Mouse (Mus musculus) lung, embryonic 15.5 days (tissue): ENCODE data around the gene Map7d3. TPM values are rescaled to one million over a fixed set of nuclear protein-coding genes. Genes with fewer than 3 reads are reported as not detected.

Experiments
- ATAC-seq: fragments of 200-750 bp; cut with Nextera tagmentation; 2 replicates; pipeline ENCODE4 v1.8.0; 2017; ENCODE audit warnings: moderate number of reproducible peaks, borderline replicate concordance; ENCODE audit not compliant: low FRiP score, low TSS enrichment; ENCODE audit errors: extremely low read depth
- H3K27ac ChIP-seq: fragments of 300-500 bp; sonication (generic); 2 replicates; pipeline ENCODE4 v1.5.1; 2015; ENCODE audit warnings: moderate library complexity, mild to moderate bottlenecking, inconsistent platforms
- H3K27me3 ChIP-seq: fragments of 300-500 bp; sonication (generic); 2 replicates; pipeline ENCODE4 v1.6.1; 2015; ENCODE audit warnings: inconsistent platforms
- H3K36me3 ChIP-seq: fragments of 300-500 bp; sonication (generic); 2 replicates; pipeline ENCODE4 v1.6.1; 2015; ENCODE audit warnings: inconsistent platforms
- H3K4me1 ChIP-seq: fragments of 300-500 bp; sonication (generic); 2 replicates; pipeline ENCODE4 v1.6.1; 2015; ENCODE audit warnings: inconsistent platforms
- H3K4me2 ChIP-seq: fragments of 300-500 bp; sonication (generic); 2 replicates; pipeline ENCODE4 v1.6.1; 2015; ENCODE audit warnings: inconsistent platforms, mild to moderate bottlenecking, moderate library complexity
- H3K4me3 ChIP-seq: fragments of 300-500 bp; sonication (generic); 2 replicates; pipeline ENCODE4 v1.5.1; 2015; ENCODE audit warnings: mild to moderate bottlenecking, inconsistent platforms
- H3K9ac ChIP-seq: fragments of 300-500 bp; sonication (generic); 2 replicates; pipeline ENCODE4 v1.6.1; 2015; ENCODE audit warnings: inconsistent platforms
- H3K9me3 ChIP-seq: fragments of 300-500 bp; sonication (generic); 2 replicates; pipeline ENCODE4 v1.6.1; 2016; ENCODE audit warnings: inconsistent platforms
- WGBS: fragments of 180-500 bp; shearing (Covaris S2); methylation state at CpG from one replicate; pipeline ENCODE4 v1.1.7; 2015; 5-methylcytosine and 5-hydroxymethylcytosine counted together
- polyA plus RNA-seq: library from polyadenylated mRNA; unstranded; fragments of >200 nt; fragmentation: Nextera tagmentation; extraction: Ambion mirVana; gene quantifications from 2 replicates; pipeline ENCODE4 v1.2.1, GENCODE M21; 2015

Gene Map7d3
- polyA plus RNA-seq, 1 experiment from 2014 or later: 2.5 TPM

- Histone ChIP-seq H3K36me3 (no peaks in the 10 kb centered on the region), H3K9ac (no peak overlapping the region), H3K4me3 (no peak overlapping the region), H3K27me3 (no peaks in the 10 kb centered on the region), H3K27ac (peak overlapping the region; percentile 33; the same call in 1 of the 2 replicates), H3K4me1 (no peaks in the 10 kb centered on the region), H3K9me3 (no peaks in the 10 kb centered on the region), H3K4me2 (no peak overlapping the region)
- no peak; the same call in 1 of the 2 replicates for ATAC-seq
Measured at GRCm38 (mm10) chrX:56769838-56770237, 52.3 kb downstream of the Map7d3 start.

- Histone ChIP-seq H3K4me1 (no peaks in the 10 kb centered on the region), H3K27ac (no peak overlapping the region), H3K4me2 (no peak overlapping the region), H3K36me3 (no peaks in the 10 kb centered on the region), H3K9me3 (no peaks in the 10 kb centered on the region), H3K4me3 (no peak overlapping the region), H3K9ac (no peak overlapping the region), H3K27me3 (no peaks in the 10 kb centered on the region)
- ATAC-seq: no peak
- WGBS: 72% methylated on average over 3 of the region's 3 CpGs
Measured at GRCm38 (mm10) chrX:56760257-56760760, 61.8 kb downstream of the Map7d3 start.

GRCm38 (mm10) chrX:56756352-56756751 lies 65.8 kb downstream of the Map7d3 start:
- no peak overlapping the region for H3K27ac ChIP-seq
- no peaks in the 10 kb centered on the region for H3K9me3 ChIP-seq
- H3K27me3 ChIP-seq: no peaks in the 10 kb centered on the region
- H3K36me3 ChIP-seq: no peaks in the 10 kb centered on the region
- H3K4me2 ChIP-seq: no peak overlapping the region
- H3K4me3 ChIP-seq: no peak overlapping the region
- WGBS: 65% methylated on average over 7 of the region's 7 CpGs
- no peak for ATAC-seq
- H3K4me1 ChIP-seq: no peaks in the 10 kb centered on the region
- H3K9ac ChIP-seq: no peak overlapping the region

GRCm38 (mm10) chrX:56755646-56756045 lies 66.5 kb downstream of the Map7d3 start:
- Histone ChIP-seq H3K4me3 (no peak overlapping the region), H3K27me3 (no peaks in the 10 kb centered on the region), H3K27ac (no peak overlapping the region), H3K9ac (no peak overlapping the region), H3K4me1 (no peaks in the 10 kb centered on the region), H3K36me3 (no peaks in the 10 kb centered on the region), H3K9me3 (no peaks in the 10 kb centered on the region), H3K4me2 (no peak overlapping the region)
- 27% methylated on average over 2 of the region's 2 CpGs for WGBS
- no peak for ATAC-seq

GRCm38 (mm10) chrX:56753317-56754289 lies 68.5 kb downstream of the Map7d3 start:
- H3K27ac ChIP-seq: no peak overlapping the region
- no peak for ATAC-seq
- no peaks in the 10 kb centered on the region for H3K27me3 ChIP-seq
- H3K4me1 ChIP-seq: no peaks in the 10 kb centered on the region
- no peaks in the 10 kb centered on the region for H3K36me3 ChIP-seq
- H3K4me2 ChIP-seq: no peak overlapping the region
- WGBS: 59% methylated on average over 8 of the region's 8 CpGs
- no peaks in the 10 kb centered on the region for H3K9me3 ChIP-seq
- H3K4me3 ChIP-seq: no peak overlapping the region
- no peak overlapping the region for H3K9ac ChIP-seq

GRCm38 (mm10) chrX:56752144-56752543 lies 70.0 kb downstream of the Map7d3 start:
- H3K36me3 ChIP-seq: no peaks in the 10 kb centered on the region
- no peak overlapping the region for H3K27ac ChIP-seq
- no peak for ATAC-seq
- no peak overlapping the region for H3K4me2 ChIP-seq
- no peaks in the 10 kb centered on the region for H3K4me1 ChIP-seq
- no peak overlapping the region for H3K9ac ChIP-seq
- H3K9me3 ChIP-seq: no peaks in the 10 kb centered on the region
- no peaks in the 10 kb centered on the region for H3K27me3 ChIP-seq
- no peak overlapping the region for H3K4me3 ChIP-seq
- WGBS: 55% methylated on average over 6 of the region's 6 CpGs

GRCm38 (mm10) chrX:56751536-56751935 lies 70.6 kb downstream of the Map7d3 start:
- no peaks in the 10 kb centered on the region for H3K4me1 ChIP-seq
- H3K36me3 ChIP-seq: no peaks in the 10 kb centered on the region
- H3K9ac ChIP-seq: no peak overlapping the region
- H3K4me2 ChIP-seq: no peak overlapping the region
- H3K4me3 ChIP-seq: no peak overlapping the region
- ATAC-seq: no peak
- WGBS: 58% methylated on average over 4 of the region's 4 CpGs
- H3K9me3 ChIP-seq: no peaks in the 10 kb centered on the region
- H3K27ac ChIP-seq: no peak overlapping the region
- H3K27me3 ChIP-seq: no peaks in the 10 kb centered on the region

Other genes starting within 250 kb of the Map7d3 start
- 25.1 and 26.8 TPM in 2 replicates for gene Mmgt1, start 224.3 kb downstream of the Map7d3 start, polyA plus RNA-seq
- gene Slc9a6, start 212.6 kb downstream of the Map7d3 start, polyA plus RNA-seq: 10.4 and 11.8 TPM in 2 replicates
- 366 and 418 TPM in 2 replicates for gene Fhl1, start 90.5 kb downstream of the Map7d3 start, polyA plus RNA-seq
- not detected in 2 replicates for gene Adgrg4, start 47.8 kb upstream of the Map7d3 start, polyA plus RNA-seq
- gene Brs3, start 220.7 kb upstream of the Map7d3 start, polyA plus RNA-seq: not detected in 2 replicates
- gene Htatsf1, start 231.3 kb upstream of the Map7d3 start, polyA plus RNA-seq: 71.2 and 73.1 TPM in 2 replicates